Mouse (Mus musculus): ENCODE results near the gene Ddx18.

Gene Ddx18

DNA sequence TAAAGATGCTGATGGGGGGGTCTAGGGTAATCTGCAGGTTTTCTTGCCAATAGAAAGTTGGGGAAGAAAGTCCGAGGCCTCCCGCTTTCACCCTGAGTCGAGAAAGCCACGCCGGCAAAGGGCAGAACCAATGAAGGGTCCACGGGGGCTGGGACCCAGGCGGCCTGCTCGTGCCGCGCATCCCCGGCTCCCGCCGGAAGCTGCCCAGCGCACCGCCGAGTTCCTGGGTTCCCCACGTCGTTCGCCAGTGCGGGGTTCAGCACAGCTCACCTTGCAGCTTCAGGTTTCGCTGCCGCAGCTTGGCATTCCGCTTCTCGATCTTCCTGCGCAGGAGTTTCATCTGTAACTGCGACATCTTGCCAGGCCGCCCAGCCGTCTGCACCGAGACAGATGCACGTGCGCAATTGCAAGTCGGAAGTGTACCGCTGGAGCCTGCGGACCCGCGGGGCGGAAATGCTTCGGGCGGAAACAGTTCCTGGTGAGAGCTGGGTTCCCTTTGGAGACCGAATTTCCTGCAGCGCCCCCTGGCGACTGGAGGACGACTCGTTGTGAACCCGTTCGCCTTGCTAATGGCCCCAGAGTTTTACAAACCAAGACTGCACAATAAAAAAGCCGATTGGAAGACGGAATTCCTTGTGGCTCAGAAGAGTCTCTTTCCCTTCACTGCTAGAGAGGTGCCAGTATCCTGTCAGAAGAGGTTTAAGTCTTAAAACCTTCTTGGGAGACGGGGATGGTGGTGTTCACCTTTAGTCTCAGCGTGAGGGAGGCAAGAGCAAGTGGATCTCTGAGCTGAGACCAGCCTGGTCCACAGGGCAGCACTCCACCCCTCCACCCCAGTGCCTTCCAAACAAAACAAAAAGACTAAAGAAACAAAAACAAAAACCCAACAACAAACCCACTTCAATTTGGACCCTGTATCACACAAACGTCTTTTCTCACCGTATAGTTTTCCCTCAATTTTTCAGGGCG lies at the start of gene Ddx18:
TSS of gene Ddx18 (minus strand) at position 469 of the 969 bp plus-strand sequence.
- DNase-seq, result peak; percentile 92

DNA sequence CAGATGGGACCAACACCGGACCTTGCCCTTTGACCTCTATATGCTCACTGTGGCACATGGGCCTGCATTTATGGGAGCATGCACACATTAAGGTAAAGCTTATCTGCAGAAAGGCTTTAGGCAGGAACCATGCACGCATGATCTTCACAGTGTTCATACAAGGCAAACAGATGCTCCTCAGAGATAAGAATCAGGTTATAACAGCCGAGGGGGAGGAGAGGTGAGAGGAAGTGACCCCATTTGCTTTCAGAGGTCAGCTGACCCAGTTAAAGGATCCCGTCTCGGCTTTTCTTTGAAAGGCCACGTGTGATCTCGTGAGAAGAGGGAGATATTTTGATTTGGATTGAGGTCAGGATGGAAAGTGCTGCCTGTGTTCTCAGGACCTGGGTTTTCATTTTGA lies 40.2 kb upstream of the Ddx18 start:
- no peak for DNase-seq

DNA sequence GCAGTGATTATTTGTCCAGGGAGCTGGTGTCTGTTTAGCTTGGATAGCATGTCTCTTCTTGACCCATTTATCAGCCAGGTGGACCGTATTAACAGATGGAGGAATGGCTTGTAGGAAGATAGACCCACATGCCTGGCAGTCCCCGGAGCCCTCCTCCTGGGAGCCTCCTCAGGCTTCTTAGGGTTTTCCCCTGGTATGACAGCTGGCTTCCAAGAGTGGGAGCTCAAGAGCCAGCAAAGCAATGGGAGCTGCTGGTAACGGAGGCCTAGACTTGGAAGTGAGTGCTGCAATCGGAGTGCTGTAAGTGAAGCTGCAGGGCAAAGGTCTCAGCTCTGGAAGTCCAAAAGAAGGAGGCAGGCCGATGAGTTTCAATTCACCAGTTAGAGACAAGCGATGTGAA lies 37.3 kb upstream of the Ddx18 start:
- peak; percentile 86 for DNase-seq

DNA sequence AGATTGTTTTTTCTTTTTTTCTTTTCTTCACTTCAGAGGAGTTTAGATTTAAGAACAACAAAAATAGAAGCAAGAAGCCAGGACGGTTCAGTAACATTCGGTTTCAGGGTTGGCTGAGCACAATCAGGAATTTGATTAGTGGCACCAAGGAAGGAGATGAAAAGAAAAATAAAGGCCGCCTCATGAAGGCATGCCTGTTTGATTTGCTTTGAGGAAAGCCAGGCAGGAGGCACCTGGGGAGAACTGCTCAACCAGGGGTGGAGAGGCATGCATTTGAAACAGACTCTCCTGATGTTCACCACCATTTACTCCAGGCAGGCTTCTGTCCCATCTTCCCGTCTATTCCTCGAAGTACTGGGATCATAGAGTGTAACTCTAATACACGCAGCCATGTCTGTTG lies 34.1 kb upstream of the Ddx18 start:
- DNase-seq, result no peak

DNA sequence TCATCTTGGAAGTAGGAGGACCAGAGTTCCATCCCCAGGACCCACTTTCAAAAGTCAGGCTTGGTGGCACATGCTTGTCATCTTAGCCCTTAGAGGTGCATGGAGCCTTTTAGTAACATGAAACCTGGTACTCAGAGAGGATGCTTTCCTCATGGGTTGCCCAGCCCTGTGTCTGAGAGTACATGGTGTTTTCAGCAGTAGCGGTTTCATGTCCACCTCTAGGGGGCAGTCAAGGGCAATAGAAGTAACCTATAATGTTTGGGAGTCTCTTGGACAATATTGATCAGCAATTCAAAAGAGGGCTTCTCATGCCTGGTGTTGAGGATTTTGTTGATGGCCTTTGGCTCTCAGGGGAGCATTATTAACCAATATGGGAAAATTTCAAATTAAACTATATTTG lies 33.3 kb upstream of the Ddx18 start:
- no peak for DNase-seq

DNA sequence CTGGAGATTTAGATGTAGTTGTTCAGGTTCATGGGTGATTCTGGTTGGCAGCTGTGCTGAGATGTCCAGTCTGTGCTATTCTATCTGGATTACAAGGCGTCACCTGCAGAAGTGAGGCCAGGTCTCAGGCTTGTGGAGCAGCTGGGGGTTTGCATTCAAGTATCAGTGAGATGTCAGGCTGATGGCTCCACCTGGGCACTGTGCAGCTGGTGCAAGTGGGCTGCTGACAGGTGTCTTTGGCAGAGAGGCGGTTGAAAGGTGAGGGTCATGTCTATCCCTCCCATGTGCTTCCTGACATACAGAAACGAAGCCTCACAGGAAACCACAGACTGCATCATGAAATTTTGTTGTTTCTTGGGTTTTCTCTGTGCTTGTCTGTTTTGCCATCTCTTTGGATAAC lies 30.6 kb upstream of the Ddx18 start:
- DNase-seq, result no peak

DNA sequence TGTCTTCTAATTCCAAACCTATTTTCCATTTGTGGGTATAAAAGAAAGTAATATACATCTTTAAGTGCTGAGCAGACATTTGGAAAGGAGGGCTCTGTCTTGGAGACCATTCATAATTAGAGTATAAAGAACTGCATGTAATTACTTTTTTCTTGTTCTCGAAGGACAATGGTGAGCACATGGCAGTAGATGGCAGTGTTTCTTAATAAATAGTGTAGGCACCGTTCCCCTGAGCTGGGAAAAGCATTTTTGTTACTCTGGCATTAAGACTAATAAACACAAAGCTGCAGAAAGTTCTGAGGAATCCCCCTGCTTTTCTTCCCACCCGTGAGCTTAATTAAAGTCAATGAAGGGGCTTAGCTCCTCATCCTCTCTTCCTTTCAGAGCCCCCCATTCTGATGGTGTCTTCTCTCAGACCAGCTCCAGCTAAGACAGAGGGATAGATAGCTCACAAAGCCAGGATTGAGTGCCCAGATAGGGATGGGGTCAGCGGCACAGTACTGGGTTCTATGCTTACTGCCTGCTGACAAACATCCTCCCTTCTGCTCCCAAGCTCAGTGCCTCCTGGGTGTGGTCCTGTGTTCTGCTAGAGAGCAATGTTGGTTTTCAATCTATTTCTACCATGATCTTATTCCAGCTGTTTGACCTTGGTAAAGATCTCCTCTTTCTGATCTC lies 29.3 kb upstream of the Ddx18 start:
- no peak for DNase-seq

DNA sequence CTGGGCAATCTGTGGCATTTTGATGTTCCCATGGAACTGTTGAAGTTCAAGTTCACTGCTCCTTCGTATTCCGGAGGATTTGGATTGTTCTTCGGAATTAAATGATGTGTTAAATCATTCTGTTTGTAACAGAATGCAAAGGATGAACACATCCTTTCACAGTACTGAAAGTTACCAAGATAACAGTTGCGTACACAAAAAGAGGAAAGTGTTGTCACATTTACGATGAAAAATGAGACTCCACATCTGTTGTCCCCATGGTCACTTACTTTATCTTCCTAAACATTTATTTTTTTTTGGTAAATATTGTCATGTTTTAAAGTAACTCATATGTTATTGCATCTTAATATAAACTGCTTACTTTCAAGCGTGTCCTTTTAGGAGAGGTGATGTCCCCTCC lies 17.0 kb upstream of the Ddx18 start:
- no peak for DNase-seq

DNA sequence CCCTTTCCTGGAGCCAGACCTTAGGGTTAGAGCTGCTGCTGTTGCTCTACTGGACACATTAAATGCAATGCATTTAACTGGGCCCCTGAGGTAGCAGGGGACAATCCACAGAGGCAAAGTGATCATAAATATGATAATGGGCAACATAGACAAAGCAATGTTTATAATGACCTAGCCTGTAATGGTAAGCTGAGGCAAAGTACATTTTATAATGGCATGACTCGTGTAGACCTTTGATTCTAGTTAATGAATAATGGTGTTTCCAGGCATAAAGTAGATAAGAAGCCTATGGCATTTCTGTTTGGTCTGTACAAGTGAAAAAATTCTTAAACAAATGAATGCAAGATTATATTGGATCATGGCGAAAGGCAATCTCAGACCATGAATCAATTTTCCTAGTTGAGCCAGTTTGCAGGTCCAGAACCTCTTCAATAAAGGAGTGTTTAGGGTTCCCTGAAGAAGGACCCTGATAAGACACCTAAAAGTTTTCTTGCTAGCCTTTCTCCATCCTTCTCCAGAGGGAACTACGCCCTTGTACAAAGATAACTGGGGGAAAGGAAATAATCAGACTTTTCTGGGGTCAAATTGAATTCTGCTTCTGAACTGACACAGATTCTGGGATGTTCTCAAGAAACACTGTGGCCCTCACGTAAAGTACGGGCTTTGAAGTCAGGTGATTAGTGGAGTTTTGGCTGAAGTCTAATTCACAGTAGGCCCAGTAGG lies 13.5 kb upstream of the Ddx18 start:
- DNase-seq, result no peak

DNA sequence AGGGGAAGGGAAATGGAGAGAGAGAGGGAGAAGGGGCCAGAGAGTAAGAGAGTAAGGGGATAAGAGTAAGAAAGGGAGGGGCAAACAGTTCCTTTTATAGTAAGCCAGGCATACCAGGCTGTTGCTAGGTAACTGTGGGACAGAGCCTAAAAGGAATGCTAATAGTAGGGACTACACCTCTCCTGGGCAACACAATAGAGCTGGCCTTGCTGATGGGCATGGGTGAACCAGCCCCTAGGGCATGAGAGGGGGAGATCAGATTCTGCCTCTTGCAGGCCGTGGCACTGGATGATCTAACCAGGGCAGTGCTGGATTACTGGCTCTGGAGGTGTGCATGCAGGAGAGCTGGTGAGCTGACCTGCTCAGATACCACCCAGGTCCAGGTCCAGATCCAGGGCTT lies 9.7 kb upstream of the Ddx18 start:
- no peak for DNase-seq

DNA sequence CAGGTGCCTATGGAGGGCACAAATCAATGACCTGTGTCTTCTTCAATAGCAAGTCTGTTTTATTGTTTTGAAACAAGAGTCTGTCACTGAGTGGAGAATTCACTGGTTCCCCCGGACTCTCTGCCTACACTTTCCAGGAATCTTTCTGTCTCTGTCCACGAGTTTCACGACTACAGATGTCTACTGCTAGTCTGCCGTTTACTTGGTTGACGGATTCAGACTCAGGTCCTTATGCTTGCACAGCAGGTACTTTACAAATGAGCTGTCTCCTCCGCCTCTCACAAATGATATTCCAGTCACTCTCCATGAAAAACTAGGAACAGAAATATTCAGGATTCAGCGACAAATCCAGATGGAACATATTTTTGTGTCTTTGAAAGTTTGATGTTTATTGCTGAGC lies 2.7 kb upstream of the Ddx18 start:
- DNase-seq, result no peak

DNA sequence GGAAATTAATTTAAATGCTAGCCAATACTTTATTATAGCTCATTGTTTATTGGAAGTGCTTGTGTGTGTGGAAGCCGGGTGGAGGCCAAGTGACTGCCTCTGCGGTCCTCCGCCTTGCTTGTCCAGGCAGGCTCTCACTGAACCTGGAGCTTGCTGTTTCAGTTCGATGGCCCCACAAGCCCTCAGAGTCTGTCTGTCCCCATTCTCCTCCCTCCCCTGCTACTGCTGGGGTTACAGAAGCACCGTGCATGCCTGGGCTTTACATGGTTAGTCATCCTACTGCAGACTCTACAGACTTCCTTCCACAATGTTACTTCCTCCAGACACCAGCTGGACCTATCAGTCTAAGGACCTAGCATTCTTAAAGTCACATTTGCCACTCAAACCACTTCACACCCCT lies 9.9 kb downstream of the Ddx18 start:
- DNase-seq, result no peak

DNA sequence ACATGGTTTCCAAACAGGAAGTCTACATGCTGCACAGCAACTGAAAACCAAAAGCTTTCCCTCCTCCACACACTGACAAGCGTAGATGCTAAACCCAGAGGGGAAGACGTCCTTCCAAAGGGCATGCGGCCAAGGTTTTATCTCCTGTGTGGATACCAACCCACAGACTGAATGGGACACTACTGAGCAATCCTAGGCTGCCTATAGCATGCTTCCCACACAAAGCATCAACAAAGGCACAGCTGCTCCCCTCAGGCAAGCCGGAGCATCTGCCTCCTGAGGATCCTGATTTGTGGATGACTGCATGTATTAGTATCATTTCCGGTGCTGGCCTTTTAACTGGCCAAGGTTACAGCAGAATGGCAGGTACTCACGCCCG lies 16.3 kb downstream of the Ddx18 start:
- DNase-seq, result no peak

DNA sequence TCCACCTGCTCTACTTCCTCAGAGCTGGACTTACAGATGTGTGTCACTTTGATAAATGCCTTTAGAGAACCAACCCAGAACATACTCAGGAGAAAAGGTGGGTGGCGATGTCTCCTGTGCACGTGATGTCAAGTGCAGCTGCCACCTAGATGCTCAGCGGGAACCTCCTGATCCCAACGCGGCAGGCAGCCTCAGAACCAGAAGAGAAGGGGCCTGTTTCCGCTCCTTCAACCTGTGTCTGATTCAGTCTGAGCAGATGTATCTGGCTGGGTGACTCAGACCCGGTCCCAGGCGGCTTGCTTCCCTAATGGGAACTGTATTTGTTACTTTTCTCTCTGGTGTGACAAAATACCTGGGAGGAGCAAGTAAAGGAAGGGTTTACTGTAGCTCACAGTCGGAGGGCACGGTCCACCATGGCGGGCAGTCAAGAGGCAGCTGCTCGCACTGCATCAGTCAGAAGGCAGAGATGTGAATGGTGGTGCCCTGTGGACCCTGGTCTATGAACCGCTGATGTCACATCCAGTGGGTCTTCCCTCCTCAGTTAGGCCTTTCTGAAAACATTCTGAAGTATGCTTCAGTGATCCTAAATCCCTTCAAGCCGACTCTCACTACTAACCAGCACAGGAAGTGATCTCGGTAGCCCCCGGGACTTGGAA lies 16.9 kb downstream of the Ddx18 start:
- no peak for DNase-seq

DNA sequence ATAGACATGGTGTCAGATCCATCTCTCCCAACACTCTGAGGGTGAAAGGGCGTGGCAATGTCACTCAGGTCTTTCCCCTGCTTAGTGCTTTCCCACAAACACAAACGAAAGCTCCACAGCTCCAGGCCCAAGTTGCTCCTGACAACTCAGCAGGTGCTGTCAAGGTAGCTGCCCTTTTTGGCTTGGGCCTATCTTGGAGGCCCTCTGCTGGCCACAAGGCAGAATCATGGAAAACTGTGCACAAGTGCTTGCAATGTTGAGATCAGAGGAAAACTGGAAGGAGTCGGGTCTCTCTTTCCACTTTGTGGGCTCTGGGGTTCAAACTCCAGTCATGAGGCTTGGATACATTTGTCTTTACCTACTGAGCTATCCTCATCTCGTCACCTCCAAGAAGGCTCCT lies 18.3 kb downstream of the Ddx18 start:
- no peak for DNase-seq

DNA sequence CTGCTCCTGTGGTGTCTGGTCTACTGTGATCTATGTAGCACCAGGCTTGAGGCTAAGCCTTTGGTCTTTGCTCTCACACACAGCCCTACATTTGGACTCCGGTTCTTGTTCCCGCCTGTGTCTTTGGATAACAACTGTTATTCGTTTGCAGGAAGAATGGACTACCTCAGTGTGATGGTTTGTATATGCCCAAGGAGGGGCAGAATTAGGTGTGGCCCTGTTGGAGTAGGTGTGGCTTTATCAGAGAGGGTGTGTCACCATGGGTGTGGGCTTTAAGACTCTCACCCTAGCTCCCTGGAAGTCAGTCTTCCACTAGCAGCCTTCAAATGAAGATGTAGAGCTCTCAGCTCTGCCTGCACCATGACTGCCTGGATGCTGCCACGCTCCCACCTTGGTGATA lies 19.1 kb downstream of the Ddx18 start:
- DNase-seq, result no peak

DNA sequence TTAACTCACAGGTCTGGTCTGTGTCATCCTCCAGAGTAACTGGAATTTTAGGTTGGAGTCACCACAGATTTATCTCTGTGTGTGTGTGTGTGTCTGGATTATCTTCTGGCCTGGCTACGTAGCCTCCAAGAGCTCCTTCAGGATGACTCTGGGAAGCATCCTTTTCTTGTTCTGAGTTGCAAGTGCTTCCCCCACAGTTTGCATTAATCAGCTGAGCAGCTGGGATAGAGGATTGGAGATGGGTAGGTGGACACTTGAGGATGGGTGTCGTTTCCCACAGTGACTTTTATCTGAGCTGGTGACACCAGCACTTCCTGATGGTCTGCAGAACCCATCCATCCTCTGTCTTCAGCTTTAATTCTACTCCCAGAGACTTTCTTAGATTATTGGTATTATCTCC lies 20.9 kb downstream of the Ddx18 start:
- DNase-seq, result no peak

DNA sequence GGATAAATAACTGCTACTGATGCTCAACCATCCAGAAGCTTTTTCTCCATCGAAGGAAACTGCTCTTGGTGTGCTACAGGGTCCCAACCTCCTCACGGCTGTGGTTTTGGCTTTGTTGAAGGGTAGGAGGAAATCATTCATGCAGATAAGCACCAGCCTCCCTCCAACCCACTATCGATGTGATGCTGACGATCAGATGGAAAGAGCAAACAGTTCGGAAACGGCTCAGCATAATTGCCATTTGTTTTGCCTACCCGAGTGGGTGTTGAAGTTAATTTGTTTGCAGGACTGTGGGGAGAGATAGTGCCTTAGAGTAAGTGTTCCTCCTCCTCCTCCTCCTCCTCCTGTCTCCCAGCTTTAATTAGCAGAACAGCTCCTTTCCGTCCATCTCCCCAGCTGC lies 27.4 kb downstream of the Ddx18 start:
- DNase-seq, result no peak

DNA sequence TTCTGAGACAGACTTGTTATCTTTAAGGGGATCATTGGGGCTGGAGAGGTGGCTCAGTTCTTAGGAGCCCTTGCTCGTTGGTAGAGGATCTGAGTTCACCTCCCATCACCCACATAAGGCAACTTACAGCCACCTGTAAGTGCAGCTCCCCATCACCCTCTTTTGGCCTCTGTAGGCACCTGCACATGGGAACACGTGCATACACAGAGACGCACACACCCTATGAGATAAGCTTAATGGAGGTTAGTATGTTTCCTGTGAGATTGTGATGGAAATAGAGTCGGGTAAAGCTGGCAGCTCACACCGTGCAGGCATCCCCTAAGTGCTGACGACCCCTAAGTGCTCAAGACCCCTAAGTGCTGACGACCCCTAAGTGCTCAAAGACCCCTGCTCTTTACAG lies 36.4 kb downstream of the Ddx18 start:
- no peak for DNase-seq

DNA sequence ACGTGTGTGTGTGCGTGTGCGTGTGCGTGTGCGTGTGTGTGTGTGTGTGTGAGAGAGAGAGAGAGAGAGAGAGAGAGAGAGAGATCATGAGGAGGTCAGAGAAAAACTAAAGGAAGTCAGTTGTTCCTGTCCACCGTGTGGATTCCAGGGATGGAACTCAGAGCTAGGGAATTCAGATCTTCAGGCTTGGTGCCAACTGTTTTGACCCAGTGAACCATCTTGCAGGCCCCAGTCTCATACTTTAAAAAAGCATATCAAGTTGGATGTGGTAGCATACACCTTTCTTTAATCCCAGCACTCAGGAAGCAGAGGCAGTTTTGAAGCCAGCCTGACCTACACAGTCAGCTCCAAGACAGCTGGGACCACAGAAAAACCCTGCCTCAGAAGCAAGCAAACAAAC lies 38.5 kb downstream of the Ddx18 start:
- no peak for DNase-seq

DNA sequence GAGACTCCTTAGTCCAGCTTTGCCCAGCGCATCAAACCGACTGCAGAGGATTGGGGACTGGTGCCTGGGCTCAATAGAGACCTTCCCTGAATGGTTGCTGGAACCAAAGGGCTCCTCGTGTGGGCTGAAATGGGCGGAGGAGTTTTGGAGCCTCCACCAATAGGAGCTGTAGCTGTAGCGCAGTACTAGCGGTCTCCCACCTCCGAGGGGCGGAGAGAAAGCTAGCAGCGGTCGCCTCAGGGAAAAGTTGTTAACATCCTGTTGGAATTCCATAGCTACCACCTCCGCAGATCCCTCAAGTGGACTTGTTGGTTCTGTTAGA lies 39.4 kb downstream of the Ddx18 start, which contains the start of gene Htr5b:
TSS of gene Htr5b (minus strand) at position 67 of the 322 bp plus-strand sequence.
- no peak for DNase-seq

DNA sequence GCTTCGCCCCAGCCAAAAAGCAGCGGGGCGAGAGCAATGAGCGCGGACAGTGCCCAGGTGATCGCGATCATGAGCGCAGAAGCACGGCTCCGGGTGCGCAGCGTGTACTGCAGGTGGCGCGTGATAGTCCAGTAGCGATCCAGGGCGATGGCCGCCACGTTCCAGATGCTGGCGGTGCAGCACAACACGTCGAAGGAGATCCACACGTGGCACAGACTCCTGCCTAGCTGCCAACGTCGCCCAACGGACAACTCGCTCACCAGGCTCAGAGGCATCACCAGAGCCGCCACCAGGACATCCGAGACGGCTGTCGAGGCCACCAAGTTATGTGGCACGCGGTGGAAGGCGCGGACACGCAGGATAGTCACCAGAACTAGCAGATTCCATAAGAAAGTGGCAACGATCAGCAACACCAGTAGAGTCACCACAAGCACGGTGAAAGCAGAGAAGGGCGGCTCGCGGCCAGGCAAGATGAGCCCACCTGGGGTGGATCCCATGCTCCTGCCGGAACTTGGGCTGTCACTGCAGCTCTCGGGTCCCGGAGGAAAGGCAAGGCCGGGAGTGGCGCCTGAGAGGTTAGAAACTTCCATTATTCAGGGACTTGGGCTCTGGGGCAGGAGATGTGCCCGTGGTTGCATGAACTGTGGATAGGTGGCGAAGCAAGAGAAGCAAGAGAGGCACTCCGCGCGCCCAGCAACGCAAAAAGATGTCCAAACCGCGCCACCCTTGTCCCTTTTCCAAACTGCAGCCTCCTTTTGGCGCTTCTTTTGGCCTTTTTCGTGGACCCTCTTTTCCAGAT lies 40.0 kb downstream of the Ddx18 start:
- no peak for DNase-seq

Data from cerebellum, adult 11-12 months (tissue).